Mouse (Mus musculus) C2C12 (cell line): ENCODE data around the gene Fam222a. TPM values are rescaled to one million over a fixed set of nuclear protein-coding genes. Genes with fewer than 3 reads are reported as not detected.

ENCODE experiments used
- H3K27me3 ChIP-seq: one replicate; pipeline ENCODE4 v1.6.1; 2011; ENCODE audit not compliant: control insufficient read depth, insufficient read depth, insufficient read length
- H3K36me3 ChIP-seq: one replicate; pipeline ENCODE4 v1.6.1; 2011; ENCODE audit not compliant: control insufficient read depth, insufficient read depth
- H3K4me3 ChIP-seq: one replicate; pipeline ENCODE4 v1.5.1; 2011; ENCODE audit warnings: mild to moderate bottlenecking, control low read depth; ENCODE audit not compliant: poor library complexity, insufficient read depth, severe bottlenecking
- H3K79me2 ChIP-seq: one replicate; pipeline ENCODE4 v1.6.1; 2011; ENCODE audit not compliant: control insufficient read depth, insufficient read depth
- H3K79me3 ChIP-seq: one replicate; pipeline ENCODE4 v1.6.1; 2011; ENCODE audit warnings: low read depth, control low read depth
- H3ac ChIP-seq: one replicate; pipeline ENCODE3; 2011; ENCODE audit warnings: low read depth; ENCODE audit not compliant: control insufficient read depth, insufficient read length
- CEBPB ChIP-seq: IDR thresholded peaks from one replicate; pipeline ENCODE4 v1.6.1; 2011; ENCODE audit warnings: low read depth, mild to moderate bottlenecking, control low read depth, moderate library complexity
- CTCF ChIP-seq: IDR thresholded peaks from one replicate; pipeline ENCODE4 v1.5.1; 2011; ENCODE audit not compliant: control insufficient read depth, insufficient read depth, insufficient read length
- FOSL1 ChIP-seq: IDR thresholded peaks from one replicate; pipeline ENCODE4 v1.8.0; 2011; ENCODE audit warnings: mild to moderate bottlenecking, low read length; ENCODE audit not compliant: poor library complexity, insufficient read depth, severe bottlenecking
- MAX ChIP-seq: IDR thresholded peaks from one replicate; pipeline ENCODE4 v1.6.1; 2011; ENCODE audit warnings: mild to moderate bottlenecking, control low read depth
- MYOD1 ChIP-seq: IDR thresholded peaks from one replicate; pipeline ENCODE4 v1.6.1; 2011; ENCODE audit warnings: low read depth; ENCODE audit not compliant: control insufficient read depth, insufficient read length
- MYOG ChIP-seq: IDR thresholded peaks from one replicate; pipeline ENCODE4 v1.6.1; 2011; ENCODE audit not compliant: control insufficient read depth, insufficient read length; ENCODE audit errors: extremely low read depth
- USF1 ChIP-seq: IDR thresholded peaks from one replicate; pipeline ENCODE4 v1.6.1; 2011; ENCODE audit warnings: low read depth, mild to moderate bottlenecking, control low read depth, moderate library complexity
- polyA plus RNA-seq: library from polyadenylated mRNA; unstranded; fragments of >200 nt; fragmentation: generic; extraction: Trizol; gene quantifications from one replicate; pipeline ENCODE4 v1.2.1, GENCODE M21; 2012; ENCODE audit warnings: missing spikeins

Fam222a gene
- polyA plus RNA-seq, 1 experiment = 0.06 TPM

DNA sequence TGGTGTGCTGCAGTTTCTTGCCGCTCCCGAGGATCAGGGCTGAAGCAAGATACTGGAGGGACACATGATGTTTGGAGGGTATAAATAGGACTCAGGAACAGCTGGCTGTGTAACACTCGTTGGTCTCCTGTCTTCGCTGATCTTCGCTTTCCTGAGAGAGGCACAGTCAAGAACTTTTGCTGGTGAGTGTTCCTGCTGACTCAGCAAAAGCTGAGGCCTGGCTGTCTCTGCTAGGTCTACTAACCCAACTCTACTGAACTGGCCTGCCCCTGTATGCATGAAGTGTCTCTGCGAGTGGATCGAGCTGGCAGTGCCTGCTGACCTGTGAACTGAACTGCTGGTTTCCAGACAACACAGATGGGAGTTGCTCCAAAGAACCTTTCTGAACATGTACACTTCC lies 3.8 kb upstream of the Fam222a start:
- Histone ChIP-seq H3K4me3 (no peak overlapping the region), H3K79me2 (no peaks in the 10 kb centered on the region), H3K27me3 (peaks cover 31% of the 10 kb centered on the region), H3K79me3 (no peaks in the 10 kb centered on the region), H3ac (no peak overlapping the region), H3K36me3 (no peaks in the 10 kb centered on the region)
- TF ChIP-seq FOSL1 (no peak), MYOD1 (no peak), CTCF (no peak)

DNA sequence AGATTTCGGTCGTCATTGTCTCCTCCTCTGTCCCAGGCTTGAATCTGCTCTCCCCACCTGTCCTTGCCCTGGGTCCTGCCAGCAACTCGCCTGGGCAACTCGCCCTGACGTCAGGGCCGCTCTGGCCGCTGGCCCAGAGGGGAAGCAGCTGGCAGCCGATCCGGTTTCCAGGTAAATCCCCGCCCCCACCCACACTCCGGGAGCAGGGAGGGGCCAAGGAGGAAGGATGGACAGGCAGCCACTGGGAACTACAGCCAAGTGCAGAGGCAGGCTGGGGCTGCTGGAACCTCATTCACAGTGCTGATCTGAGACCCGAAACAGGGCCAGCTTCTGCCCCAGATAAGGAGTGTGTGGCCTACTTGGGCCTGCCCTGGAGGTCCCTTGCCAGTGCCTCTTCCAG lies 2.5 kb upstream of the Fam222a start:
- no peak for TF ChIP-seq USF1
- TF ChIP-seq FOSL1 = no peak
- TF ChIP-seq MAX = no peak
- no peak for TF ChIP-seq CTCF
- TF ChIP-seq MYOG = no peak
- no peak for TF ChIP-seq CEBPB
- TF ChIP-seq MYOD1 = no peak
- H3K27me3 ChIP-seq = peaks cover 44% of the 10 kb centered on the region
- H3K4me3 ChIP-seq = no peak overlapping the region
- no peaks in the 10 kb centered on the region for H3K79me3 ChIP-seq
- H3K79me2 ChIP-seq = no peaks in the 10 kb centered on the region
- H3ac ChIP-seq = no peak overlapping the region
- H3K36me3 ChIP-seq = no peaks in the 10 kb centered on the region

- no peak overlapping the region for H3K4me3 ChIP-seq
- H3K27me3 ChIP-seq = peaks cover 48% of the 10 kb centered on the region
- H3K79me2 ChIP-seq = no peaks in the 10 kb centered on the region
- no peak overlapping the region for H3ac ChIP-seq
- TF ChIP-seq MYOG = no peak
- TF ChIP-seq MYOD1 = no peak
- TF ChIP-seq CTCF = no peak
- TF ChIP-seq USF1 = no peak
- no peak for TF ChIP-seq FOSL1
- TF ChIP-seq MAX = no peak
- no peak for TF ChIP-seq CEBPB
- no peaks in the 10 kb centered on the region for H3K79me3 ChIP-seq
- H3K36me3 ChIP-seq = no peaks in the 10 kb centered on the region
Observed at GRCm38 (mm10) chr5:114565751-114566150, 2.1 kb upstream of the Fam222a start.

- Histone ChIP-seq H3ac (no peak overlapping the region), H3K27me3 (peaks cover 56% of the 10 kb centered on the region), H3K79me3 (no peaks in the 10 kb centered on the region), H3K36me3 (no peaks in the 10 kb centered on the region), H3K79me2 (no peaks in the 10 kb centered on the region), H3K4me3 (no peak overlapping the region)
- no peak for TF ChIP-seq MAX
- TF ChIP-seq FOSL1 = no peak
- no peak for TF ChIP-seq MYOG
- TF ChIP-seq MYOD1 = no peak
- no peak for TF ChIP-seq CTCF
- no peak for TF ChIP-seq USF1
- no peak for TF ChIP-seq CEBPB
Observed at GRCm38 (mm10) chr5:114566461-114566860, 1.4 kb upstream of the Fam222a start.

DNA sequence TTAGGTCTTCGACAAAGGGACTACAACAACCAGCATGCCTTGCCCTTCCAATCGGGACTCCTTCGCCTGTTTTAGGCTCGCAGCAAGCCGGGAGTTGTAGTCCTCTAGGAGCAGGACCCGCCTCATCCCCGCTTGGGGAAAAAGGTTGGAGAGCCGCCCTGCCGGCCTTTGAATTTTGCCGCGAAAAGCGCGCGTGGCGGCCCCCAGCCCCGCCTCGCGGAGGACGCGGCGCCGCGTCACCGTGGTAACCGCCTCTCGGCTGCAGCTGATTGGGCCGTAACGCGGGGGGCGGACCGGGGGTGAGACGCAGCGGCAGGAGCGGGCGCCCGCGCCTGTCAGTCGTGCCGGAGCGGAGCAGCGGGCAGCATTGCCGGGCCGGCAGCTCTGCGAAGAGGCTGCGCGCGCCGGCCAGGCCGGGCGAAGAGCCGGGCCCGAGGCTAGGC lies 720 bp upstream of the Fam222a start:
- TF ChIP-seq CEBPB (no peak), CTCF (no peak), MAX (peak; percentile 54)
- H3K36me3 ChIP-seq = no peaks in the 10 kb centered on the region
- H3K79me3 ChIP-seq = no peaks in the 10 kb centered on the region
- H3K79me2 ChIP-seq = no peaks in the 10 kb centered on the region
- H3ac ChIP-seq = no peak overlapping the region
- H3K4me3 ChIP-seq = peak overlapping the region; percentile 0
- H3K27me3 ChIP-seq = peaks cover 62% of the 10 kb centered on the region

- H3K79me2 ChIP-seq = no peaks in the 10 kb centered on the region
- TF ChIP-seq FOSL1 (no peak), MYOG (no peak), CTCF (no peak), CEBPB (no peak), MYOD1 (no peak), MAX (no peak), USF1 (no peak)
- no peak overlapping the region for H3ac ChIP-seq
- peaks cover 79% of the 10 kb centered on the region for H3K27me3 ChIP-seq
- H3K4me3 ChIP-seq = no peak overlapping the region
- no peaks in the 10 kb centered on the region for H3K36me3 ChIP-seq
- no peaks in the 10 kb centered on the region for H3K79me3 ChIP-seq
Observed at GRCm38 (mm10) chr5:114568818-114569217, 1.0 kb downstream of the Fam222a start.
